7 mouse cellular contexts compared by ENCODE assay signal in genomic region chr12:104592791-104593525, GRCm38 (mm10).
DNase-seq lines count a peak whose midpoint lies in the region; ATAC-seq and TF ChIP-seq lines count a peak whose summit lies in the region.

No protein-coding gene starts in this region.

- H3K27ac ChIP-seq in forebrain, embryonic 11.5 days (ENCODE audit: low read depth, low read length): peak overlapping the region; percentile 37; the same call in 1 of the 2 replicates
- no peak overlapping the region for H3K27ac ChIP-seq in hindbrain, postnatal 0 days
- H3K27ac ChIP-seq in neural tube, embryonic 13.5 days (replicated peaks): peak overlapping the region; percentile 74; the same call in 1 of the 2 replicates
- H3K27ac ChIP-seq in cerebellum, adult 2 months (ENCODE audit: insufficient read depth, low read length): no peak overlapping the region

- no peak for TF ChIP-seq POLR2A in cerebellum, adult 2 months (IDR thresholded peaks at IDR 0.05; ENCODE audit: borderline replicate concordance, insufficient read depth, low read length)

- H3K4me3 ChIP-seq in forebrain, embryonic 11.5 days (ENCODE audit: low read depth, low read length): no peak overlapping the region
- no peak overlapping the region for H3K4me3 ChIP-seq in hindbrain, postnatal 0 days (ENCODE audit: low read length)
- no peak overlapping the region for H3K4me3 ChIP-seq in neural tube, embryonic 13.5 days
- H3K4me3 ChIP-seq in cerebellum, adult 2 months (replicated peaks; ENCODE audit: insufficient read depth, low read depth, low read length): no peak overlapping the region

- no peak for ATAC-seq in forebrain, embryonic 11.5 days (replicated peaks; ENCODE audit: low FRiP score)
- ATAC-seq in hindbrain, postnatal 0 days: no peak
- ATAC-seq in neural tube, embryonic 13.5 days (ENCODE audit: low read depth): peak; percentile 51

- no peak overlapping the region for H3K9ac ChIP-seq in forebrain, embryonic 11.5 days (ENCODE audit: low read length)
- no peak overlapping the region for H3K9ac ChIP-seq in hindbrain, postnatal 0 days (replicated peaks; ENCODE audit: low read length)
- H3K9ac ChIP-seq in neural tube, embryonic 13.5 days: 0 out of 2 replicates have a peak overlapping the region, but pooled peaks have one; percentile 34

- peak; percentile 7 for DNase-seq in kidney, adult 9 months
- DNase-seq in kidney, postnatal 10 days: no peak
- DNase-seq in forebrain, embryonic 11.5 days (ENCODE audit: low spot score): no peak
- peak; percentile 53 for DNase-seq in hindbrain, postnatal 0 days (ENCODE audit: low spot score)
- no peak for DNase-seq in gastrocnemius, postnatal 36 days
- no peak for DNase-seq in cerebellum, adult 2 months

- H3K4me1 ChIP-seq in forebrain, embryonic 11.5 days (replicated peaks; ENCODE audit: control insufficient read depth, insufficient read depth, low read length): peaks cover 13% of the 10 kb centered on the region; the same call in 1 of the 2 replicates
- H3K4me1 ChIP-seq in hindbrain, postnatal 0 days (ENCODE audit: insufficient read depth, low read length): peaks cover 5% of the 10 kb centered on the region; the same call in 1 of the 2 replicates
- peaks cover 18% of the 10 kb centered on the region for H3K4me1 ChIP-seq in neural tube, embryonic 13.5 days (replicated peaks)
- no peaks in the 10 kb centered on the region for H3K4me1 ChIP-seq in cerebellum, adult 2 months (ENCODE audit: control insufficient read depth, insufficient read depth, low read length)

- no peaks in the 10 kb centered on the region for H3K9me3 ChIP-seq in forebrain, embryonic 11.5 days (ENCODE audit: control insufficient read depth, low read length)
- no peaks in the 10 kb centered on the region for H3K9me3 ChIP-seq in hindbrain, postnatal 0 days (ENCODE audit: low read length)
- H3K9me3 ChIP-seq in neural tube, embryonic 13.5 days: no peaks in the 10 kb centered on the region

- WGBS in forebrain, embryonic 11.5 days: 65% methylated on average over 21 of the region's 21 CpGs
- 35% methylated on average over 21 of the region's 21 CpGs for WGBS in hindbrain, postnatal 0 days
- WGBS in neural tube, embryonic 13.5 days: 30% methylated on average over 21 of the region's 21 CpGs
- 16% methylated on average over 21 of the region's 21 CpGs for WGBS in cerebellum, adult 2 months

- intact Hi-C loops in gastrocnemius, postnatal 36 days (cut with DNase I): no loop called here

- TF ChIP-seq CTCF in hindbrain, postnatal 0 days (IDR thresholded peaks at IDR 0.05; ENCODE audit: low read depth): no peak
- TF ChIP-seq CTCF in cerebellum, adult 2 months (IDR thresholded peaks at IDR 0.05; ENCODE audit: borderline replicate concordance, insufficient read depth, low read depth, low read length): no peak

- H3K36me3 ChIP-seq in forebrain, embryonic 11.5 days (ENCODE audit: control insufficient read depth, insufficient read depth, low read length): no peaks in the 10 kb centered on the region
- H3K36me3 ChIP-seq in hindbrain, postnatal 0 days (ENCODE audit: insufficient read depth, low read length): no peaks in the 10 kb centered on the region
- H3K36me3 ChIP-seq in neural tube, embryonic 13.5 days: no peaks in the 10 kb centered on the region

- H3K4me2 ChIP-seq in forebrain, embryonic 11.5 days (ENCODE audit: low read depth, low read length, severe bottlenecking): no peak overlapping the region
- peak overlapping the region; percentile 34; the same call in 1 of the 2 replicates for H3K4me2 ChIP-seq in hindbrain, postnatal 0 days (ENCODE audit: low read depth, low read length)
- H3K4me2 ChIP-seq in neural tube, embryonic 13.5 days: peak overlapping the region; percentile 33

- H3K27me3 ChIP-seq in forebrain, embryonic 11.5 days (ENCODE audit: control insufficient read depth, insufficient read depth, low read length): no peaks in the 10 kb centered on the region
- no peaks in the 10 kb centered on the region for H3K27me3 ChIP-seq in hindbrain, postnatal 0 days (ENCODE audit: insufficient read depth, low read length)
- no peaks in the 10 kb centered on the region for H3K27me3 ChIP-seq in neural tube, embryonic 13.5 days
- H3K27me3 ChIP-seq in cerebellum, adult 2 months (ENCODE audit: control insufficient read depth, insufficient read depth, low read length): no peaks in the 10 kb centered on the region

Comparison
In these comparisons a context has a peak if more than half of its experiments do, and no peak if none do; other contexts are left out.
1. DNase-seq: peak in kidney, adult 9 months (single experiment) and hindbrain, postnatal 0 days (single experiment); none in kidney, postnatal 10 days (single experiment), forebrain, embryonic 11.5 days (single experiment), gastrocnemius, postnatal 36 days (0 of 2) and cerebellum, adult 2 months (0 of 2).
2. H3K27ac ChIP-seq: peak in forebrain, embryonic 11.5 days (single experiment) and neural tube, embryonic 13.5 days (single experiment); none in hindbrain, postnatal 0 days (single experiment) and cerebellum, adult 2 months (single experiment).